Mouse (Mus musculus) heart, postnatal 14 days (tissue): ENCODE results near the gene Phactr4. TPM values are rescaled to one million over a fixed set of nuclear protein-coding genes. Genes with fewer than 3 reads are reported as not detected.

ENCODE experiments used
- microRNA-seq, 2 experiments: library from miRNA; unstranded; fragments of <30 nt; microRNA quantifications; one replicate each; pipeline ENCODE4 v1.2.0; 2021 to 2022
- total RNA-seq, 2 experiments: library from RNA; stranded (reverse); gene quantifications; 2 replicates each; pipeline ENCODE4 v1.2.3; 2021

Gene Phactr4
- total RNA-seq, 2 experiments from 2014 or later: 28.4 to 29.8 TPM

Small RNA genes within 50 kb of the gene (microRNA-seq; reads per million reads assigned to microRNA genes)
- gene Gm25707: 0 reads per million in 2 experiments

Other genes starting within 250 kb of the Phactr4 start
- 10 to 100 TPM; 30.6 to 34.6 TPM for gene Ythdf2, start 210.2 kb downstream of the Phactr4 start, total RNA-seq
- 10 to 100 TPM; 12.7 to 13.9 TPM for gene Gmeb1, start 160.9 kb downstream of the Phactr4 start, total RNA-seq
- gene Taf12, start 148.1 kb downstream of the Phactr4 start, total RNA-seq: 10 to 100 TPM; 25.8 to 27.7 TPM
- under 1 TPM; 0.39 to 0.76 TPM for gene Rab42, start 119.1 kb downstream of the Phactr4 start, total RNA-seq
- gene Trnau1ap, start 93.0 kb downstream of the Phactr4 start, total RNA-seq: 10 to 100 TPM; 21.6 to 24.6 TPM
- 10 to 100 TPM in 1 of 2 experiments, 1 to 10 TPM in 1; 9.5 to 13.3 TPM for gene Rcc1, start 68.9 kb downstream of the Phactr4 start, total RNA-seq
- gene Med18, start 41.4 kb upstream of the Phactr4 start, total RNA-seq: 1 to 10 TPM; 3.8 to 4.7 TPM
- gene Sesn2, start 88.0 kb upstream of the Phactr4 start, total RNA-seq: 1 to 10 TPM; 3.8 to 3.9 TPM
- 100 to 1,000 TPM; 399 to 455 TPM for gene Atpif1, start 111.2 kb upstream of the Phactr4 start, total RNA-seq
- 10 to 100 TPM; 50.2 to 51.7 TPM for gene Dnajc8, start 113.1 kb upstream of the Phactr4 start, total RNA-seq
- 1 to 10 TPM; 1.1 to 2.0 TPM for gene Ptafr, start 141.6 kb upstream of the Phactr4 start, total RNA-seq
- gene Eya3, start 216.5 kb upstream of the Phactr4 start, total RNA-seq: 10 to 100 TPM; 36.4 to 38.5 TPM